Mouse (Mus musculus): ENCODE data around the gene Lep.

The Lep gene

DNA sequence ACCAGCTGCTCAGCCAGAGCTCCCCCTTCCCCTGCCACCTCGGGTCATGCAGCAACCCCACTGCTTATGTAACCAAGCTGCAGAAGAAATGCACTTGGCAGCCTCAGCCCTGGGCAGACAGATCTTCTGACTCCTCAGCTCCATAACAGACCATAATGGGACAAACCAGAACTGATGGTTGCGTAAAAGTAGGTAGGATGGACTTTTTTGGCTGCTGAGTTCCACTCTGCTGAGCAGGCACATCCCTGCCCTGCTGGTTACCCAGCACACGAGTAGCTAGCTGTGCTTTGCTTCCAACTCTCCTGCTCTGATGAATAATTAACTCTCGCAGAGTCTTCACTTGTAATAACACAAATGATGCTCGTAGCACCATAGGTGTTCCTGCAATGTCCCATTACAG is 10.1 kb upstream of the Lep start:
- peak; percentile 20 to 61 for DNase-seq

DNA sequence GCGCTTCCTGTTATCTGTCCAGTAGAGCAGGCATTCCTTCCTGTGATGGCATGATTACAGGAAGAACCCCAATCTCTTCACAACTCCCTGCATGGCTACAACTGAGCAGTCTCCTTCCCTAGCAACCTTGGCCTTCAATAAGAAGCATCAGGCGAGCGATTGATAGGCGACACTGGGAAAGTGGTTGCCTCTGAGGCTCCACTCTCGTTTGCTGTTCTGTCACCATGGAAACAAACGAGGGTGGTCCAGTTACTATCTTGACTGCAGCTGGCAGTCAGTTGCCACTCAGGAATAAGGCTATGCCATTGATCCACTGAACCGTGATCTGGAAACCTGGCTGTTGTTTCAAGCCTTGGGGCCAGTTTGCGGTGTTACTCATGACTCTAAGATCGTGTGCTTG is 7.8 kb upstream of the Lep start:
- DNase-seq = no peak

DNA sequence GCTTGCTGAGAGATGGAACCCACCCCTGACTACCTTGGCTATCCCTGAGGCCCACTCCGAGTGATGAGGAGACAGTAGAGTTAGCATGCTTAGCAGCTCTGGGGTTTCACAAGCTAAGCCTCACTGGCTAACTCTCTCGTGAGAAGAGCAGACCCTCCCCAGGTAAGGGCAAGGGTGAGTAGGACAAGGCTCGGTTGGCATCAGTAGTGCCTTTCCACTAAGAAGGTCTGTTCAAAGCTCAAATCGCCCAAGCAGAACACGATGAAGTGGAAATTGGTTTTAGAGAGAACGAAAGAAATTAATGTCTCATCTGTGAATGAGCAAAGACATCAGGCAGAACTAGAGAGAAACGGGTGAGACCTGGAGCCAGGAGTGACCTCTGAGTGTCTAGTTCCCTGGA is 6.8 kb upstream of the Lep start:
- DNase-seq = no peak

DNA sequence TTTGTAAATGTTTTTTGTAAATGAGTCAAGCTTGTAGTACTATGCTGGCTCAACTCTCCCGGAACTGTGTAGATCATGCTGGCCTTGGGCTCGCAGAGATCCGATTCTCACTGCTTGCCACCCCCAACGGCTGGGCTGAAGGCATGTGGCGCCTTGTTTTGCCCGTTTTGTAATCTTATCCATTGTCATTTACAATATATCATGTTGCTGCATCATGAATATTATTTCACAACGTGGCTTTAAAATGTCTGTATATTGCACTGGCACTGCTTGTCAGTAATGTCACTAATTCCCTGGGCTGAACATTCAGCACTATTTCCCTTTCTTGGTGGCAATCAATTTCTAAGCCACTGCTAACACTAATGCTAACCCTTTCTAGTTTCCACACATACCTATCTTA is 3.6 kb upstream of the Lep start:
- no peak for DNase-seq

DNA sequence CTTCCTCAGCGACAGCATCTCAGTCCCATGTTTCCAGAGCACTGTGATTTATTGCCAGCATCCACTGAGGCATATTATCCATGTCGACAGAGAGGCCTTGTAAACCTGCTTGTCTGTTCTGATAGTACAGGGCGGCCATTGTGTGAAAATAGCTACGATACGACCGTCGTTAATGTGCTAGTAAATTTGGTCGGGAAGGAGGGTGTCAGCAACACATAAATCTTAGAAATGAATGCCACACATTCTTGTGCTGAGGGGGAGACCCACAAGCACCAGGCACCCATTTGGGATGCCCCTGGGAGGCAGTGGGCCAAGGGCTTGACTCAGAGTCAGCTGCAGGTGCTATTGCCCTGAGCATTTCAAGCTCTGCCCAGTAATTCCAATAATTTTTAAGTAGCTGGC is 6.4 kb downstream of the Lep start:
- DNase-seq = peak in 1 of 2 experiments; percentile 37

DNA sequence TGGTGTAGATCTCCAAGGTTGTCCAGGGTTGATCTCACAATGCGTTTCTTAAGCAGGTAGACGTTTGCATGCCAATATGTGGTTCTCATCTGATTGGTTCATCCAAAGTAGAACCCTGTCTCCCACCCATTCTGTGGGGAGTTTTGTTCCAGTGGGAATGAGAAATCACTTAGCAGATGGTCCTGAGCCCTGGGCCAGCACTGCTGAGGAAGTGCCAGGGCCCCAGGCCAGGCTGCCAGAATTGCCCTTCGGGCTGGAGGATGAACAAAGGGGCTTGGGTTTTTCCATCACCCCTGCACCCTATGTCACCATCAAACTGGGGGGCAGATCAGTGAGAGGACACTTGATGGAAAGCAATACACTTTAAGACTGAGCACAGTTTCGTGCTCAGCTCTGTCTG is 12.2 kb downstream of the Lep start:
- DNase-seq = no peak

DNA sequence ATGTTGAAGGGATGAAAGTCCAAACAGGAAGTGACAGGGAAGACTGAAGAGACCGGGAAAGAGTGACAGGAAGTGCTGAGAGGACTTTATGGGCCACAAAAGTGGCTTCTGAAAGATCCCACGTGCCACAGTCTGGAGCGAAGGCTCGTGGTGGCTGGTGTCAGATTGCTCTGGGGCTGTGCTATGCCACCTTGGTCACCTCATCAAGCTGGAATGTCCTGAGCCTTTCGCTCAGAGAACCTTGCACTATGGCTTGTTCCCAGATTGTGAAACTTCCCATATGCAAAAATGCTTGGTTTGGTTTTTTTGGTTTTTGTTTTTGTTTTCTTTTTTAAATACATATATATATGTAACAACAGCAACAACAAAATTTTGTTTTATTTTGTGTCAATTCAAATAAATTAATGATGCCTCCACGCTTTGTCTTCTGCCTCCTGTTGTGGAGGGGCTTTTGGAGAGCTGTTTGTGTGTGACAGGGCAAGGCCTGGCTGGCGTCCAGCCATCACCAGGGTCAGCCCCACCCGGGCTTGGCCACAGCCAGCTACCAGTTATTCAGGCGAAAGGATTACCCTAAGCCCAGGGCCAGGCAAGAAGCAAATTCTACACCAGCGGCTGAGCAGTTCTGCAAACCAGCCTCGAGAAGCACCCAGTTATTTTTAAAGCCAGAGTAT is 13.6 kb downstream of the Lep start:
- peak in 1 of 2 experiments; percentile 51 for DNase-seq

DNA sequence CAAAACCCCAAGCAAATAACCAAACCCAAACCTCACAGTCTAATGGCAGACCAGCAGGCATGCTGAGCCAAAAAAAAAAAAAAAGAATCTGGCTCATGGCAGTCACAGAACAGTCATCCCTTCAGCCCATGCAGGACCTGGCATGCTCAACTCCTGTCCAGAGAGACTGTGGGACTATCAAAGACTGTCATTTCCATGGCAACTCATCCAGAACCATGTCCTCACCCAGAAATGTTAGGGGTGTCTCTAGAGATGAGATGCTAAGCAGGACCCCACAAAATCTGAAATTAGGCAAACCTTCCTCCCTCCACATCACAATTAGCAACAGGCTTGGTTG is 14.1 kb downstream of the Lep start:
- no peak for DNase-seq

DNA sequence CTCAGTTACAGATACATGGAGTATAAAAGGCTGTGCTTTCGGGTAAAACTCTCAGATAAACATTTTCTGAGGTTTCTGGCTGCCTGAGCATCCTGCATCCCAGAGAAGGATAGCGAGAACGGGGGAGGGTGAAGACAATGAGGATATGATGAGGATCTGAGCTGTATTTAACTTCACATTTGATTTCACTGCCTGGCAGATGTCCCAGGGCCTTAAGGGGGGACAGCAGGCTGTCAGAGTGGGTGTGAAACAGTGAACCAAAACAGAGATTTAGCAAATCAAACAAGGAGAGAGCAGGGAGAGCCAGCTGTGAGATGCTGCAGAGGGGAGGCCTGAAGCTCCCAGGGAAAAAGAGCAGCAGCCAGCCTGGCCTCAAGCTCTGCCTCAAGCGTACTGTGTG is 19.3 kb downstream of the Lep start:
- DNase-seq = no peak

DNA sequence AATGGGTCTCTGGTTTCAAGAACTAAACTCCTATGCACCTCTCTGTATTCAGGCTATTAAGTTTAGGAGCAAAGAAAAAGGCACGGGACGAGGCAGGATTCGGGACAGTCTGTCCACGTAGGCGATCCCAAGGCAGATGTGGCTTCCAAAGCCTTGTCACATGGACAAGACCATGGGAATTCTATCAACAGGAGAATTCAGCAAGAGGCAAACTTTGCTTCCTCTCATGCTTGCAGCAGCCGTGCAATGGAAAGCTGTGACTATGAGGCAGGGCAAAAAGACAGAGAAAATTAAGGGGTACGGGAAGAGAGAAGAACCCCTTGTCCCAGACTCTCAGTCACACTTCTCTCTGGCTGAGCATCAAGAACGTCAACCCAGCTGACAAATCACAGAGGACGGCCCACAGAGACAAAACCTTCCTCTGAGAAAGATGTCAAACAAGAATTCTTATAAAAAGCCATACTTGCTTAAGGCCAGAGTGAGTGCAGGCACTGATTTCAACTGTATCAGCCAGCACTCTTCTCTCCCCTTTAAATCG is 21.9 kb downstream of the Lep start:
- DNase-seq = no peak

DNA sequence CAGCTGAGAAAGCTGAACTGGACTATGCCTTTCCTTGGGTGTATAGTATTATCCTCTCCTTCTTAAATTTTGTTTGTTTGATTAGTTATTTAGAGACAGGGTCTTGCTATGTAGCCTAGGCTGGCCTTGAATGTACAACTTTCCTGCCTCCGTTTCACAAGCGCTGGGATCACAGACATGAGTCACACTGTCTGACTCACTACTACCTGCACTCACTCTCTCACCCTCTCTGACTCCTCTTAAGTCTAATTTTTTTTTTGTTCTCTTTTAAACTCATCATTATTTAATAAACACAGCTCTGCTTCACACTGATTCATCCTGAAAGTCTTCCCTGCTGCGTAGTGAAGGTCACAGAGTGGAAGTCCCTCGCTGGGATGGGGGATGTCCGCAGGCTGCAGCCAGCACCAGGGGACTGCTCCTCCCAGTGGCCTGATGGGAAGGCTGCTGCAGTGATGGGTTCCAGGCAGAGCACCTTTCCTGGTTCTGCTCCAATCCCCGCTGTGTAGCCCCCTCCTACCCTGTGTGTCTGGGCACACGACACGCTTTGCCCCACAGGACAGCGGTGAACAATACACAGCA is 22.8 kb downstream of the Lep start:
- DNase-seq = no peak

DNA sequence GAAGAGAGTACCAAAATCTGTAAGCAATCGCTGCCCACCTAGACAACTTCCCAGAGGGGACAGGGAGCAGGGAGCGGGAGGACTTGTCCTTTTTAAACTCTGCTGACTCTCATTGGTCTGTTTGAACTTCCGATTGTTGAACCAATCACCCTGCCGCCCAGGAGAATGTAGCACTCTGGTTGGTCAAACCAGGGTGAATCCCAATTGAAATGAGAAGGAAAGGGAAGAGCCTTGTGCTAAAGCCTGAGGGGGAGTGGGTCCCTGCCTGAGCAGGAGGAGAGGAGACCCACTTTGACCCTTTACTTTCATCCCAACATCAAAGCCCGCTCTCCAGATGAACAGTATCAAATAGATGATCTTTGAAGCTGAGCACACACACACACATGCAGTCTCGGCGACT is 24.4 kb downstream of the Lep start:
- no peak for DNase-seq

DNA sequence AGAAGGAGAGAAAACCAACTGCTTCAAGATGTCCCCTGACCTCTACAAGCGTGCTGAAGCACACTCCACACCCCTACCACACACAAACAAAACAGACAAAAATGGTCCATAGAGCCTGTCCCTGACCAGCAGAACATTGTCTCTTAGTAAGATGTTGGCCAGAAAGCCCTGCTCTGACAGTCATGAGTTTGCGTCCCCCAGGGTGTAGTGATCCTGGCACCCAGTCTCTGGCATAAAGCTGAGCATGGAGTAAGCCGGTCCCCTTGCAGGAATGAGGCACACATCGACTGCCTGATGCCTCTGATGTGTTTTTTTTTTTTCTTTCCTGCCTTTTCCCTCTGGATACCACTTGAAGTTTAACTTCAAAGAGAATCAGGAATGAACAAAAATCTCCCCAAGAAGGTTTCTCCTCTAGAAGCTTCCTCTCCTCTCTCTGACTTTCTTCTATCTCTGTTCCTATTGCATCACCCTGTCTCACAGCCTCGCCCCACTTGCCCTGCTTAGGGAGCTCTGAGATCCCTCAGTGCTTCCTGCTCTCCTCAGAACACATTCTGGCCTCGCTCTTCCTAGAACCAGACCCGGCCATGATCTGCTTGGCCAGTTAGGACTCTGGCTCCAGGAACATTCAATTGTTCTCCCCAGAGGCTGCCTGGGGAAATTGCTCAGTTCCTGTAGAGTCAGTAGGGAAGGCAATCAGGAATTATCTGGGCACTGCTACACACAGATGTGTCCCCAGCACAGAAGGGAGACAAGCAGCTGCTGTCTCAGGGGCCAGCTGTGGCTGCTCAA is 28.1 kb downstream of the Lep start:
- DNase-seq = peak; percentile 8 to 53

DNA sequence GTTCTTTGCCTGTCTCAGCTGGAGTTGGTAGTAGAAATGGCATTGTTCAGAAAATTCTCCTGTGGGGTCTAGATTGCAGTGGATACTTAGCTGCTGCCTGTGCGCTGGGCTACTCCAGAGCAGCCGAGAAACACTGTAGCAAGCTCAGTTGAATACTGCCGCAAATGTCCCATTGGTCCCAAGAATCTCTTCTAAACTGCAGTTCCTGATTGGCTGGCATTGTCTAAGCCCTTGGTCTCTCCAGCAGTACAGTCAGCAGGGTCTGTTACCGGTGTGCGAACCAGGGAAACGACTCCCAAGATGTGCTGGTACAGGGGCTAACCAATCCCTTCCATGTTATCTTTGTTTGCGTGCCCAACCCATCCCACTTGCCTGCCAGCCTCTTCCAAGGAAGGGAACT is 32.2 kb downstream of the Lep start:
- no peak for DNase-seq

DNA sequence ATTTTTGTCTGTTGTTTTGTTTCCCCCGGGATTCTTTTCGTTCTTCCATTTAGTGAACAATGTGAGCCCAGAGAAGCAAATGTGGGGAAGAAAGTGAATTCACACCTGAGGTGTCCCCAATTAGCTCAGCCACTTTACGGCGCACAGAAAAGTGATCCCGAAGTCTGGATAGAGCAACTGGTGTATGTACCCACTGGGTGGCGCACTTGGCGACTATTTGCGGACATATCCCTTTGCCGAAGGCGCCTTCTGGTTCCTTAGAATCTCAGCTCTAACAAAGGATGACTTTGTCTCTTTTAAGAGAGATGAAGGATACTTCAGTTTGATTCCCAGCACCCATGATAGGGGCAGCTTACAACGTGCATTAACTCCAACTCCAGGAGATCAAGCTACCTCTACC is 32.9 kb downstream of the Lep start:
- peak in 1 of 2 experiments; percentile 9 for DNase-seq

DNA sequence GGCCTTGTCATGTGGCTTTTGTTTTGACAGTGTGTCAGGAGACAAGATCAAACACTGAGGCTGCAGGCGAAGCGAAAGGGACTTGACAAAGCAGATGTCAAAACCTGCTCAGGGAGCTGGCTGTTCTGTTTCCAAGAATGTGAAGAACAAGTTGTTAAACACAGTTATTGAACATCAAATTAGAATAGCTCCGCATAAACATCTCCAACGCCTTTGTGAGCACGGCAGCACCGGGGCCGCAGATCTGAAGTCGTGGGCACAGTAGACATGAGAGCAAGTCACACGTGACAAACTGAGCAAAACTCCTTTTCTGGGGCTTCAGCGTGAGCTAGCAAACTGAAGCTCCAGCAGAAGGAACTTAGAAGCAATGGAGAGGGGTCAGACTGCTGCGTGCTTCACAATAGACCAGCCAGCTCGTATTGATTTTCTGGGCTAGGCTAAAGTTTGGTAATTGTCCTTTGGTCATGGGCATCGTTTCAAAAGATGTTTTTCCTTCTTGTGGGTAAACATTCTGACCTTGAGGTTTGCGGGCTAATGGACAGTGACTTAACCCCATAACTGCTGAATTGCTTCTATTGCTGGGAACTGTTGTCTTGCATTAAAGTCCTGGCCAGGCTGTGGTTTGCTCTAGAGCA is 39.6 kb downstream of the Lep start:
- no peak for DNase-seq

DNA sequence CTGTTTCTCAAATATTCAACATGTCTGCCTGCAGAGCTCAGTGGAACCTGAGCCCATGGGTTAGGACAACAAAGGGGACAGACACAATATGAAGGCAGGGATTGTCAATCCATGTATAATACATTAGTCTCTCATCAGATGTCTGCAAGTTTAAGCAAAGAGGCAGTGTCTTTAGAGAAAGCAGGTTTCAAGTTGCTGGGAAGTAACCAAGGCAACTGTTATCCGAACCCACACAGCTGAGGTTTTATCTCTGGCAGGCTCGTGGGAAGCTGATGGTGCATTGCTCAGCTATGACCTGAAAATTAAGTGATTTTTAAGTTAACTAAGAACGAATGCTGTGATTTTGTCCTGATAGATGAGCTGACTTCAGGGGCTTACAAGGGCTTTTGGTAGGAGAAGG is 40.4 kb downstream of the Lep start:
- no peak for DNase-seq

DNA sequence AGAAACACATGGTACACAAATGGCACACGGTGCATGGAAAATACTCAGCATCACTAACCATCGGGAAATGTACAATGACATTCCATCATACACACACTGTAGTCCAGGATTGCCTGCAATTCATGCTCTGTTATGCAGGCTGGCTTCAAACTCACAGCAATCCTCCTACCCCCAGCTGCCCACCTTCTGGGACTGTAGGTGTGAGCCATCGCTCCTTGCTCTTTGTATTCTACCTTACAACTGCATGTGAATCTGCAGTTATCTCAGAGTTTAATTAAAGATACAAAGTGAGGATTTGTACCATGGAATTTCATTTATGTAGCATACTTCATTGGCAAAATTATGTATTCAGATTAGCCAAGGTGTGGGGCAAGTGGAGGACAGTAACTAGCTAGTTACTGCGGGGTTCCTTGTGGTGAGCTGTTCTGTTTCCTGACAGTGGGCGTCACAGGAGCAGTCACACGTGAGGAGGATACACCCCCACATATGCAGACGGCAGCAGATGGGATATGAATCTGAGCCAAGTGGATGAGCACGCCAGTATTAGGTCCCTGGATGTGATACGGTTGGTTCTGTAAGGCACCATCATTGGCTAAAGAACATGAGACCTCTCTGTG is 41.3 kb downstream of the Lep start:
- DNase-seq = no peak

DNA sequence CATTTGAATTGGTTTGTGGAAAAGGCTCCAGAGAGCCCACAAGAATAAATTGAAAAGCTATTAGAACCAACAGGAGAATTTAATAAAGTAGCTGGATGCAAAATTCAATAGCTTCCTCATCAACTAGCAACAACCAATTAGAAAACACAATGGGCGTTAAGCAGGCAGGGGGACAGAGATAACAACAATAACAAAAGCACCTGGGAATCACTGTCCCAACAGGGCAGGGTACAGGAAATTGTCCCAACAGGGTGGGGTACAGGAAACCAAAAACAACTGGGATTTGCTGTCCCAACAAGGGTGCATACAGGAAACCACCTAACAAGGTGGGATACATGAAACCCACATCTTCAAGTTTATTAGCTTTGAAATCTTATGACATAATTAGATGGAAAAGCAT is 48.4 kb downstream of the Lep start:
- no peak for DNase-seq

DNA sequence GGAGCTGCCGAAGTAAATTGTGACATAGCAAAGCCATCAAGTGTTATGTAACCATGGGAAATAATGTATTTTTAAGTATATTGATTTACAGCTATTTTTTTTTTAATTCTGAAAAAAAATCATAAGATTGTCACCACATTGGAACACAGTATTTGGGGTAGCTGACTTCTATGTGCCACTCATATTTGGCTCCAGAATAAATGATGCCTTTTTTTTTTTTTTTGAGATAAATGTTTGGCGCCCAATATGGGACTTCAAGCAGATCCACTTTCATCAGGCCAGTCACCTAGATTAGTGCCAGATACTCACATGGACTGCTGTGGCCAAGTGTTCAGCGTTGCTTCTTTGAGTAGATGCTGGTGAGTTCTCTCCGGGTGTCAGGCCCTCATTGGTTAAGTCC is 51.5 kb downstream of the Lep start:
- DNase-seq = no peak

DNA sequence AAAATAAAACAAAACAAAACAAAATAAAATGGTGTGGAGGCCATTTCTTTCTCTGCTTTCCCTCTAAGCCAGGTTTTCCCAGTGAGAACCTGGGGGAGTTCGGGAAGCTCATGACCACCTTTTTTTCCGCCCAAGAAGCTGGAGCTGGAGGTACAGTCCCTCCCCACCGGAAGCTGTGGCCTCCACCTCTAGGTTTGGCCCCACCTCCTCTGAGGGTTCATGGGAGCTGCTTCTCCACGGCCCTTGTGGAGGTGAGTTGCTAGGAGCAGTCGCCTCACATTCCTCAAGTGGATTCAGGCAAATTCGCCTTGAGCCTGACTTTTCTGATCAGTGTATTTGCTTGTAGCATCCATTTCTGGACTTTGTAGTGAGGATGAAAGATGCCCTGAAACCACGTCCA is 55.7 kb downstream of the Lep start:
- no peak for DNase-seq

DNA sequence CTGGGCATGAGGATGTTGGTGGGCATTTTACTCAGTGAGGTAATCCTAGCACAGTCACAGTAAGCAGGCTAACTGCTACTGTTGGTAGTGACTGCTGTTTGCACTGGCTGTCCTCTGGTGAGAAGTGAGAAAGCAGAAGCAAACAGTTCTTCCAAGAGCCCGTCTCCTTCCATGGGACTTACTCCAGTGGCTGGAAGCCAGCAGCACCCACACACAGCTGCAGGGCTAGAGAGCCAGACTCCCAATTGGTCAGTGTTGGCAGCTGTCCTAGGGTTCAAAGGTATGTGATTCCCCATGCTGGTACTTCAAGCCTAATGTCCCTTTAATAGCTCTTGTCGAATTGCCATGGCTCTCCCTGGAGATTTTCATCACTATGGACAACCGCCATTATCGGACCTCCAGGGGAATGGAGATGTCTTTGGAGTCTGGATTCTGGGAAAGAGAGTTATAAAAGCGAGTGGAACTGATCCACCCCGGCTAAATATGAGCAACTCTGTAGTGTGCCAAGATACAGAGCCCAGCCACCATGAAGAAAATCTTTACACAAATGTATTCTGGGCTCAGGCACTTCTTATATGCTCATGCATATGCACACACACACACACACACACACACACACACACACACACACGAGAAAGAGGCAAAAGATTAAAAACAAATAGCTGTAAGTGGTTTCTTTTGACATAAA is 57.5 kb downstream of the Lep start:
- DNase-seq = peak; percentile 84 to 88

DNA sequence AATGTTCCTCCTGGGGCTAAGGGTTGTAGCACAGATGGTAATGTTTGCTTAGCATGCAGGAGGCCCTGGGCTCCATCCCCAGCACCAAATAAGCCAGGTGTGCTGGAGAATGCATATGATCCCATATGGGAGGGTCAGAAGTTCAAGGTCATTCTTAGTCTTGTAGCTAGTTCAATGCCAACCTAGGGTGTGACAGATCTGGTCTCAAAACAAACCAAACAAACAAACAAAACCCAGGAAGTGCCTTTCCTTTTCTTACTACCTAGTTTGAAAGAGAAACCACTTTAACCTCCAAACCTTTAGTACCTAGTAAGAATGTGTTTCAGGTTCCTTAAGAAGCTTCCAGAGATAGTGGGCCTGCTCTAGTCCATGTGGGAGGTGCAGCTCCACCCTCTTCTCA is 58.2 kb downstream of the Lep start:
- DNase-seq = no peak
